7 mouse cellular contexts compared by ENCODE assay signal in genomic region chr4:134923258-134924018, GRCm38 (mm10). TPM values are rescaled to one million over a fixed set of nuclear protein-coding genes. Genes with fewer than 3 reads are reported as not detected.
DNase-seq lines count a peak whose midpoint lies in the region; ATAC-seq and TF ChIP-seq lines count a peak whose summit lies in the region.

Rsrp1 (plus strand) TSS chr4:134923592.

- peaks cover 12% of the 10 kb centered on the region for H3K4me1 ChIP-seq in embryonic facial prominence, embryonic 12.5 days
- peaks cover 7% of the 10 kb centered on the region; the same call in 1 of the 2 replicates for H3K4me1 ChIP-seq in kidney, adult 2 months (ENCODE audit: control insufficient read depth, insufficient read depth, low read length)
- peaks cover 19% of the 10 kb centered on the region for H3K4me1 ChIP-seq in limb, embryonic 12.5 days (replicated peaks)
- peaks cover 31% of the 10 kb centered on the region for H3K4me1 ChIP-seq in midbrain, embryonic 15.5 days
- peaks cover 26% of the 10 kb centered on the region; the same call in 1 of the 2 replicates for H3K4me1 ChIP-seq in spleen, adult 2 months (ENCODE audit: control insufficient read depth, insufficient read depth, insufficient read length)

- TF ChIP-seq CTCF in kidney, adult 2 months (conservative IDR thresholded peaks at IDR 0.05; ENCODE audit: insufficient read depth, insufficient read length, low read depth, low read length), result no peak
- no peak for TF ChIP-seq CTCF in spleen, adult 2 months (IDR thresholded peaks at IDR 0.05; ENCODE audit: extremely low read depth, insufficient read depth, insufficient read length, insufficient replicate concordance)

- peaks cover 28% of the 10 kb centered on the region for H3K36me3 ChIP-seq in embryonic facial prominence, embryonic 12.5 days
- H3K36me3 ChIP-seq in kidney, adult 2 months (ENCODE audit: control insufficient read depth, insufficient read depth, low read length), result peaks cover 18% of the 10 kb centered on the region
- peaks cover 34% of the 10 kb centered on the region for H3K36me3 ChIP-seq in limb, embryonic 12.5 days
- peaks cover 31% of the 10 kb centered on the region for H3K36me3 ChIP-seq in midbrain, embryonic 15.5 days (replicated peaks)
- H3K36me3 ChIP-seq in spleen, adult 2 months (ENCODE audit: control insufficient read depth, insufficient read depth, low read length), result peaks cover 34% of the 10 kb centered on the region

- H3K9me3 ChIP-seq in embryonic facial prominence, embryonic 12.5 days, result no peaks in the 10 kb centered on the region
- no peaks in the 10 kb centered on the region for H3K9me3 ChIP-seq in limb, embryonic 12.5 days
- H3K9me3 ChIP-seq in midbrain, embryonic 15.5 days, result no peaks in the 10 kb centered on the region

- DNase-seq in adrenal gland, postnatal 25 days, result peak; percentile 98
- DNase-seq in heart, adult 18-20 months, result peak; percentile 97 to 99
- peak; percentile 99 for DNase-seq in kidney, adult 2 months
- peak; percentile 96 for DNase-seq in spleen, adult 2 months (ENCODE audit: low read depth in 1 of 2, low spot score in 2 of 2)

- WGBS in embryonic facial prominence, embryonic 12.5 days, result under 1% methylated on average over 64 of the region's 64 CpGs
- 0% methylated on average over 64 of the region's 64 CpGs for WGBS in kidney, adult 2 months
- under 1% methylated on average over 64 of the region's 64 CpGs for WGBS in limb, embryonic 12.5 days
- under 1% methylated on average over 64 of the region's 64 CpGs for WGBS in midbrain, embryonic 15.5 days
- WGBS in spleen, adult 2 months, result under 1% methylated on average over 64 of the region's 64 CpGs

- ATAC-seq in embryonic facial prominence, embryonic 12.5 days (ENCODE audit: insufficient number of reproducible peaks, insufficient read depth, low FRiP score, low TSS enrichment), result peak; percentile 87
- ATAC-seq in limb, embryonic 12.5 days (ENCODE audit: insufficient number of reproducible peaks, insufficient read depth, low FRiP score, low TSS enrichment, low read depth), result peak; percentile 93
- ATAC-seq in midbrain, embryonic 15.5 days (replicated peaks), result peak; percentile 96

- H3K4me3 ChIP-seq in embryonic facial prominence, embryonic 12.5 days, result peak within 1 kb of the TSS; percentile 100
- H3K4me3 ChIP-seq in kidney, adult 2 months (ENCODE audit: insufficient read depth, low read depth, low read length), result peak within 1 kb of the TSS; percentile 77
- H3K4me3 ChIP-seq in limb, embryonic 12.5 days (replicated peaks), result peak within 1 kb of the TSS; percentile 100
- peak within 1 kb of the TSS; percentile 68 for H3K4me3 ChIP-seq in midbrain, embryonic 15.5 days
- H3K4me3 ChIP-seq in spleen, adult 2 months (ENCODE audit: extremely low read depth, insufficient read depth, insufficient read length), result peak within 1 kb of the TSS; percentile 92

- peak within 1 kb of the TSS; percentile 71 for H3K4me2 ChIP-seq in embryonic facial prominence, embryonic 12.5 days (replicated peaks)
- H3K4me2 ChIP-seq in limb, embryonic 12.5 days, result peak within 1 kb of the TSS; percentile 81
- peak within 1 kb of the TSS; percentile 87 for H3K4me2 ChIP-seq in midbrain, embryonic 15.5 days

- peak; percentile 100 for TF ChIP-seq POLR2A in kidney, adult 2 months (IDR thresholded peaks at IDR 0.05; ENCODE audit: low read depth, low read length)
- peak; percentile 100 for TF ChIP-seq POLR2A in spleen, adult 2 months (IDR thresholded peaks at IDR 0.05; ENCODE audit: low read depth, low read length)

- peak within 1 kb of the TSS; percentile 99 for H3K9ac ChIP-seq in embryonic facial prominence, embryonic 12.5 days
- H3K9ac ChIP-seq in limb, embryonic 12.5 days (replicated peaks), result peak within 1 kb of the TSS; percentile 97
- H3K9ac ChIP-seq in midbrain, embryonic 15.5 days, result peak within 1 kb of the TSS; percentile 87

- no peaks in the 10 kb centered on the region for H3K27me3 ChIP-seq in embryonic facial prominence, embryonic 12.5 days
- no peaks in the 10 kb centered on the region for H3K27me3 ChIP-seq in kidney, adult 2 months (replicated peaks; ENCODE audit: control insufficient read depth, insufficient read depth, low read length)
- no peaks in the 10 kb centered on the region for H3K27me3 ChIP-seq in limb, embryonic 12.5 days
- no peaks in the 10 kb centered on the region for H3K27me3 ChIP-seq in midbrain, embryonic 15.5 days (replicated peaks)
- H3K27me3 ChIP-seq in spleen, adult 2 months (ENCODE audit: control insufficient read depth, insufficient read depth, low read length), result no peaks in the 10 kb centered on the region

- peak within 1 kb of the TSS; percentile 92 for H3K27ac ChIP-seq in embryonic facial prominence, embryonic 12.5 days
- peak within 1 kb of the TSS; percentile 98 for H3K27ac ChIP-seq in kidney, adult 2 months (ENCODE audit: insufficient read depth, low read depth, low read length)
- H3K27ac ChIP-seq in limb, embryonic 12.5 days, result peak within 1 kb of the TSS; percentile 92
- H3K27ac ChIP-seq in midbrain, embryonic 15.5 days, result peak within 1 kb of the TSS; percentile 93
- H3K27ac ChIP-seq in spleen, adult 2 months (ENCODE audit: insufficient read depth, low read length), result peak within 1 kb of the TSS; percentile 97

RNA-seq across cellular contexts. Expression of gene Rsrp1, which starts in this region (rescaled TPM):
- total RNA-seq in adrenal gland, postnatal 25 days (2021), result 603 and 640 TPM in 2 replicates
- polyA plus RNA-seq in embryonic facial prominence, embryonic 12.5 days (2016; fragmentation: Nextera tagmentation; extraction: Ambion mirVana), result 496 and 536 TPM in 2 replicates
- 100 to 1,000 TPM; 177 to 237 TPM for total RNA-seq in heart, adult 18-20 months (2021)
- 172 and 319 TPM in 2 replicates for polyA plus RNA-seq in kidney, adult 2 months (2012; rRNA removed)
- 510 and 528 TPM in 2 replicates for polyA plus RNA-seq in limb, embryonic 12.5 days (2016; fragmentation: Nextera tagmentation; extraction: Ambion mirVana)
- 559 and 566 TPM in 2 replicates for polyA plus RNA-seq in midbrain, embryonic 15.5 days (2015; fragmentation: Nextera tagmentation; extraction: Ambion mirVana)
- polyA plus RNA-seq in spleen, adult 2 months (2012; rRNA removed), result 691 and 1,139 TPM in 2 replicates

Comparison
In these comparisons a context has a peak if more than half of its experiments do, and no peak if none do; other contexts are left out.
1. Peak in every context shown above with its lines: DNase-seq, ATAC-seq, H3K4me3 ChIP-seq and H3K27ac ChIP-seq.